Mouse (Mus musculus) right cerebral cortex, postnatal 14 days (tissue): Measurements from ENCODE around the gene 1190005I06Rik.
A peak's percentile ranks its signal among the peaks of the same experiment; 100 is the strongest.

ENCODE experiments used
- DNase-seq: peaks from one replicate; pipeline ENCODE4 v3.0.0; 2022

The 1190005I06Rik gene

DNA sequence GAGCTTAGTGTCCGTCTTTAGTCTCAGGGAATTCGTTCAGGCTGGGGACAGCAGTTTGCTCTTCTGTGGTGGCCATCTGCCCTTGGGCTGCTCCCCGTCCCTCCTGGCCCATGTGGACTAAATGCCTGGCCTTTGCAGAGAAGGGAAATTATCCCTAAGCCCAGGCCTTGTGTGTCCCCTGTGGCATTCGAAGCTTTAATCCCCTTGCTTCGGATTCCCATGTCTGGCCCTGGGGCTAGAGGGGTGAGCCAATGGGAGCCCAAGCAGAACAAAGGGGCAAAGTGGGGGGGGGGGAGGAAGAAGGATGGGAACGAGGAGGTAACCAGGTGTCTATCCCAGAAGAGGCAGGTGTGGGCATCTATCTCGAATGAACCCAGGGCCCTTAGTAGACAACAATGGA is at the start of gene 1190005I06Rik:
TSS of gene 1190005I06Rik (minus strand) at position 101 of the 400 bp plus-strand sequence.
- DNase-seq = no peak

DNA sequence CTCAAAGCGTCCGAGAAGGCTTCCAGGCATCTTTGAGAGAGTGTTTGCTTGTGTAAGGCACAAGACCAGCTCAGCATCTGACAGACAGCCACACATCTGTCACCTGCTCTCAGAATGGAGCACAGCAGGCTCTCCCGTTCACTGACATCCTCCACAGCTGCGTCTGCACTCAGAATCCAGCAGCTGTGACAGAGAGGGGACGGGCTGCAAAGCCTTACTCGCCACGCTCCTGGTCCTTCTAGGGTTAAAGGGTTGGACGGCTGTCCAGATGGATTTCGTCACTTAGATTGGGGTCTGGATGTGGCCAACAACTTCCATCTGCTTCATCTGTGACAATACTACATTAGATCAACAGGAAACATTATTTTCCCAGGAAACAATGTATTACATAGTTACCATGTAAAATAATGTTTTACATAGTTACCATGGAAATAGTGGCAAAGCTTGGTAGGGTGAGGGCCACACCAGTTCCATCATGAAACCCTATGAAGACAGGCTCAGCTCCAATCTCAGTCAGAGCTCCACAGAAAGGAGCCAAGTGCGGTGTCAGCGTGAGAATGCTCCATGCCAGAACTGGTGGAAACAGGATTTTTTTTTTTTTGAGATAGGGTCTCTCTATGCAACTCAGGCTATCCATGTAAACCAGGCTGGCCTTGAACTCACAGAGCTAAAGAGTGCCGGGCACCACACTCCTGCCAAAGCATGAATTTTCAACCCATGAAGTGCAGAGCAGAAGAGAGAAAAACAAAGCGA is 49.1 kb upstream of the 1190005I06Rik start:
- DNase-seq = no peak

DNA sequence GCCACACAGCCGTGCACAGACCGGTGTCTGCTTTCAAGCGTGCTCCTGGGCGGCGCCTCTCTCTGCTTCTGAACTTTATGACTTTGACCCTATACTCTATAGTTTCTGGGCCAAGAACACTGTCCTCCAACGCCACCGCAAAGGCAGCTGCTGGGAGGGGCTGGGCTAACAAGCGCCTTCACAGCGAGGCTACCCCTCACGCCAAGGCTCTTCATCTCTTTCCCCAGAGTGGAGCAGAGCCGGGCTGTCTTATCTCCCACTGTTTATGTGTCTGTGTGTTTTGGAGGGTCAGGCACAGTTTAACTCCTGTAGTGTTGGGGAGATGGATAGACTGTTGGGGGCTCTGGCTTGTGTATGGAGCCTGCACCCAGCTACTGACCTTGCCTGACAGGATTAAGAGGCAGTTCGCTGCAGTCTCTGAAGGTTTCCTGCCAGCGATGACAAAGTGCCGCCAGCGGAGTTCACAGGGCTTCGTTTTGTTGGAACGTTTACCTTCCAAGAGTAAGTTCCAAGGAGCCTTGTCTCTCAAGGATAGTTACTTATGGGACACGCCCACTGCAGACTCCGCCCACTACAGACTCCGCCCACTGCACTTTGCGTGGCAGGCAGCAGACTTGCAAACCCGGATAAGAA is 46.5 kb upstream of the 1190005I06Rik start:
- DNase-seq = no peak

DNA sequence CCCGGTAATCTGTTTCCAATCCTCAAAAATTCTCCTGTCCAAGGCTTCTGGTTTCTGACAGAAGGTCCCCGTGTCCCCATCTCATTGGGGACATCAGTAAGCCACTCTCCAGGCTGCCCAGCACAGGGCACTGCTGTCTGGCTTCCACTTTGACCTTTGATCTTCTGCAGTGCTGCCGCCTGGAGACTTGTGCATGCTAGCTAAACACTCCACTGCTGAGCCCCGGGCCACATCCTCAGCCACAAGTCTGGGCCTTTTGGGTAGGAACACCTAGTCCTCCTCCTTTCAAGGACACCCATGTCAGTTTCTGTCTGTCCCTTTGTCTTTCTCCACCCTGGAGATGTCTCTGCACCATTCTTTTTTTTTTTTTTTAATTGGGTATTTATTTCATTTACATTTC is 45.5 kb upstream of the 1190005I06Rik start:
- no peak for DNase-seq

DNA sequence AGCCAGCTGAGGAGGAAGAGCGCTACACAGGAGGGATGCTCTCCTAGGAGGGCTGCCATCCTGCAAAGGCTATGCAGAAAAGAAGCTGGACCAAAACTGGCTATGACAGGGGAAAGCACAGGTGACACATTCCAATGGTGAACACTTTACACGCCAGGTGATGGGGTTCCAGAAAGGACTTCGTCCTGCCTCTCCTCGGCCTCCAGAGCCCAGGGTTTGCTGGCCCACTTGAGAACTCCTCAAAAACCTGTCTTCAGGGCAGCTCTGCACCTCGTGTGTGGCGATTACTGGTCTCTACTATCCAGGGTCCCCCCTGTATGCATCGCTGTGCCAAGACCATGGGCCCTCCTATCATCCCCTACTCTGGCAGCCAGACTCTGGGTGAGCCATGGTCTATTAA is 41.1 kb upstream of the 1190005I06Rik start:
- DNase-seq = no peak

DNA sequence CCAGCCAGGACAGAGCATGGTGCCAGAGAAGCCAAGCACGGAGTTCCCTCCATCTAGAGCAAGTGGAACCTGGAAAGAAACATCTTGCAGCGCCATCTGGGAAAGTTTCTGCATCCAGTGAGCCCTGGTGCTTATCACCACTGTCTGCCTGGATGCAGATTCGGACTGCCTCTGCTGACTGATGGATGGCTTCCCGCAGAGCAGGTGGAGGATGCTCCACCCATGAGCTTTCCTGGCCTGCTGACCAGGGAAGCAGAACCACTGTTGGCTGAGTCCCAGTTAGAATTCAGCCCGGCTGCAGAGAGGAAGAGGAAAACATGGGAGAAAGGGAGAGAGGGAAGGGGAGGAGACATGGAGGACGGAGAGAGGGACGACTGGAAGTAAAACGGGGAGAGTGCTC is 40.4 kb upstream of the 1190005I06Rik start:
- DNase-seq = no peak

DNA sequence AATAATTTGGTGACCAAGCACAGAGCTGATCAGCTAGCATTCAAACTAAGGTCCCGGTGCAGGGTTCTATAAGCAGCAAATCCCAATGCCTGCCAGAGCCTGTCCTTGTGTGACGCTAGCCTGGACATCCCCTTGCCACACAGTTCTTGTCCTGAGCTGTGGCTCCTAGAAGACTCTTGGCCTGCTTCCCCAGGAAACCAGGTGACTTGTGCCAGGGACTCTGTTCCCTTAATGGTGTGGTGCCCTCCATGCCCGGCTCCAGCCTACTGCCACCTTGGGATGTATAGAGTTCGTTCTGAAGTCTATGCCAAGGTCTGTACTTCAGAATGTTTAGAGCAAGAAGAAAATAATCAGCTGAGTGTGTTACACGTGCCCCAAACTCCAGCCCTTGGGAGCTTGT is 39.1 kb upstream of the 1190005I06Rik start:
- DNase-seq = no peak

DNA sequence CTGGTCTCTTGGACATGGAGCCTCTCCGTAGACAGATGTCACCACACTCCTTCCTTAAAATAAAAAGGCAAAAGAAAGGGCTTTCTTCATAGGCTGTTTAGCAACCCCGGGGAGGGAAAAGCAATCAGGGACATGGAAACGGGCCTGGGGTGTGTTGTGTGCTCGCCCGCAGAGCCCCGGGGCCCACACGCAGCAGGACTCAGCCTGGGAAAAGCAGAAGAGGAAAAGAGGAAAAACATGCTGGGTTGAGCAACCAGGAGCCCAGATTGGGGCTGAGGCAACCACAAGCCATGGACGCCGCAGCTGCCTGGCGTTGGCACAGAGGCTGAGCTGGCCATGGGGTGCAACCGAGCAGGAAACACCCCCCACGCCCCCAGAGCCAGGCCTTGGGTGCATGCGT is 38.6 kb upstream of the 1190005I06Rik start:
- no peak for DNase-seq

DNA sequence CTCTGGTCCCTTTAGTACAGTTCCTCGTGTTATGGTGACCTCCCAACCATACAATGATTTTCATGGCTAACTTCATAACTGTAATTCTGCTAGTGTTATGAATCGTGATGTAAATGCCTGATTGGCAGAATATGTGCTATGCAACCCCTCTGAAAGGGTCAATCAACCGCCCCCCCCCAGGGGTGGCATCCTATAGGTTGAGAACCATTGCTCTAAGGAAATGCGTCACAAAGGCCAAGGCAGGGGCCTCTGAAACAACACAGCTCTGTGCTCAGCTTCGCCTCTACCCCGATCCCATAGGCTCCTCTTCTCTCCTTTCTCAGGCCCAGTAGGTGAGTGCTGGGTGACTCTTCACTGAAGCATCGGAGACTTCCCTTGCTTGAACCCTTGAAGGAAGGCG is 38.2 kb upstream of the 1190005I06Rik start:
- no peak for DNase-seq

DNA sequence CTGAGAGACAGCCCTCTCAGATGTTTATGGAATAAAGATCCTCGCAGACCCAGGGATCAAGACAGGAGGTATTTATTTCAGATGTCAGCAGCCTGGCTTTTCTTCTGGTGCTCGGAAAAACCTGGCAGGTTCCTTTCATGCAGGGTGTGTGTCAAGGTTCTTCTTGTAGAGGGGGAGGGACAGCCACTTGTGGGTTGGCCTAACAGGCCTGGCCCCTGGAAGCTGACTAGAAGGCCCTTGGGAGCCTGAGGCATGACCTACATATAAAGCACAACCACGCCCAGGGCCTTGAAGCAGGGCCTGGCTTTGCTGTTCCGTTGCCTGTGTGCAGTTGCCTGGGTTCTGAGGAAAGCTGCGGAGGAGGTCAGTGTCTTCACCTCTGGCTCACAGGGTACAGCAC is 37.7 kb upstream of the 1190005I06Rik start:
- DNase-seq = no peak

DNA sequence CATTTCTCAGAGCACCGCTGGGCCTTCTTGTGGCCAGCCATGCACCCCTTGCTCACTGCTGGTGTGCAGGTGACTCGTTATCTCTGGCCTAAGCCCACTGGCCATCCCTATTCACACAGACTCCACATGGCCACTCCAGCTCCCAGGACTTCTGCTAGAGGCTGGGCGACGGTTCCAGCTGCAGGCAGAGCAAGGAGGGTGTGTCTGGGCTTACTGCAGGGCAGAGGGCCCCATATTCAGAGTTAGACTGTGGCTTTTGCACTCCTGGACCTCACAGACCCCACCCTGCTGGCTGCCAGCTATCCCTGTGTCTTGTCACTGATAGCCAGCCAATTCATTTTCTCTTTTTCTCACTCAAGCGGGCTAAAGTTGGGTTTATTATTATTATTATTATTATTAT is 36.6 kb upstream of the 1190005I06Rik start:
- DNase-seq = no peak

DNA sequence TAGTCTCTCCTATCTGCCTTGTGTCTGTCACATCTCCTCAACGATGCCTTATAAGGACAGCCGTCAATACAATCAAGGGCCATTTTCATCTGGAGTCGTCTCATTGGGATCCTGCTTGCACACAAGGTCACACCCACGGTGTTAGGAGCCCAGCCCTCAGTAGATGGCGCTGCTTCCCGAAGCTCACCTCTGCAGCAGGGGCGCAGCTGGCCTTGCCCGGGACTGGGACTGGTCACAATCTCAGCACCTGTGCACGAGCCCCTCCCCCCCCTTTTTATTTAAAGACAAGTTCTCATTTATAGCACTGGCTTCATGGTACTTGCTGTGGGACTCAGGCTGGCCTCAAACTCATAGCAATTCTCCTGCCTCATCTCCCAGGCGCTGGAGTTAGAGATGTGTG is 36.2 kb upstream of the 1190005I06Rik start:
- peak; percentile 53 for DNase-seq

DNA sequence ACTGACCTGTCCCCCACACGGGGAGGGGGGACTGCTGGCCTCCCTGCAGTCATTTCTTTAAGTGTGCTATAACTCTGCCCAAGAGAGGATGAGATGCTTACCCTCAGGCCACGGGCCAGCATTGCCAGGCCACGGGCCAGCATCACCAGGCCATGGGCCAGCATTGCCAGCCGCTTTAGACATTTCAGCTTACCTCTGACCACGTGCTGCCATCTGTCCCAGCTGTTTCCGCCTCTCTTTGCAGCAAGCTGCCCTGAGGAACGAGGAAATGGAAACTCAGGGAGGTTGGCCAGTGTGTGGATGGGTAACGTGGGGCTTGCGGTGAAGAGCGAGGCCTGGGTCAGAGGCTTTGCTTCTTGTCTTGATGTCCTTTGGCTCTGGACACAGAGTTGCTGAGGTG is 33.7 kb upstream of the 1190005I06Rik start:
- no peak for DNase-seq

DNA sequence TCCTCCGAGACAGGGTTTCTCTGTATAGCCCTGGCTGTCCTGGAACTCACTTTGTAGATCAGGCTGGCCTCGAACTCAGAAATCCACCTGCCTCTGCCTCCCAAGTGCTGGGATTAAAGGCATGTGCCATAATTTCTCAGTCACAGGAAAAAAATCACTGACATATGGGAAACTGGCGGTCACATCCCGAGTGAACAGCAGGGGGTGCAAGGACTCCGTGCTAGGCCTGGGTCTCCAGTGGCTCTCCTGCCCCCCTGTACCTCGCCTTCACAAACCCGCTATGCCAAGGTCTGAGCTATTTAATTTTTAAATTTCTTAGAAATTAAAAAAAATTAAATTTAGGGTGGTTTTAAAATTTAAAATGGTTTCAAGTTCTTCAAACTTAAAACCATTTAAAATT is 33.0 kb upstream of the 1190005I06Rik start:
- DNase-seq = peak; percentile 65

DNA sequence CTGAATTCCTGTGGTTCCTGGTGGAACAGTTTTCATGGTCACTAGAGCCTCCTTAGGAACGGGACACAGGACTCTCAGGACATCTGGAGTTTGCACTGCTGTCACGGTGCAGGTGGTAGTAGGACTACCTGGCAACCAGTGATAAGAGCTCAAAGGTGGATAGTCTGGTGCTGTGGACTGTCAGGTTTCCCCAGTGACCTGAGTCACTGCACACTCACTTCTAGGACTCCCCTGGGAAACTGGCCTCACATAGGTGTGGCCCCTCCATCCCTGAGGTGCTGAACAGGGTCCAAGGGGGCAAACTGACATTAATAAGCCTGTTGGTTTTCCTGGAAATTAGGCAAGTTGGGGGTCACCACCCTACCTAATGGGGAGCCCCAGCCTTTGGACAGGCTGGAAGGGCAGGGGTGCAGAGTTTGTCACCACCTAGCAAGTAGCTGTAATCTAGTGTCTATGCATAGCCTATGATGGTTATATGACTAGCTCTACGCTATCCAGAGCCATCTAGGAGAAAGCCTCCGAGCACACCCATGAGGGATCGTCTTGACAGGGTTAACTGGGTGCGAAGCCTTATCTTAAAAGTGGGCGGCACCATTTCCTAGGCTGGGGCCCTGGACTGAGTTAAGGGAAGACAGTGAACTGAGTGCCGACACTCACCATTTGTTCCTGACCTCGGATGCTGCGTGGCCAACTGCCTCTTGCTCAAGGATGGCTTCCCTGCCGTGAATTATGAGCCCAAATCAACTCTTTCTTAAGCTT is 32.4 kb upstream of the 1190005I06Rik start:
- DNase-seq = no peak

DNA sequence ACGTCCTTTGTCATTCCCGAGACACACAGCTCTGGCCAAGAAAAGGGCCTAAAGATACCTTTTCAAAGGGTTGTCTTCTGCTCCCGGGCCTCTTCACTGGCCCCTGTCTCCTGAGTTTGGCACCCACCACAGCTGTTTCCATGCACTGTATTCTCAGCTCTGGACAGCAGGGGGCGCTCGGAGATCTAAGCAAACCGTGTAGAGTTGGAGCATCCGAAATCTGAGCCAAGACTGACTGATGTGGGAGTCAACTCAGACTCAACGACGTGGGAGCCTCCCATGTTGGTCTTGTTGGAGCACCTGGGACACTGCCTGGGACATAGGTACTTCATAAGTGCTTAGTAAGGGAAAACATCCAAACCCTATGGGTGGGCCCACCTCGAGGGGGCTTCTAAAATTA is 31.0 kb upstream of the 1190005I06Rik start:
- DNase-seq = peak; percentile 89

DNA sequence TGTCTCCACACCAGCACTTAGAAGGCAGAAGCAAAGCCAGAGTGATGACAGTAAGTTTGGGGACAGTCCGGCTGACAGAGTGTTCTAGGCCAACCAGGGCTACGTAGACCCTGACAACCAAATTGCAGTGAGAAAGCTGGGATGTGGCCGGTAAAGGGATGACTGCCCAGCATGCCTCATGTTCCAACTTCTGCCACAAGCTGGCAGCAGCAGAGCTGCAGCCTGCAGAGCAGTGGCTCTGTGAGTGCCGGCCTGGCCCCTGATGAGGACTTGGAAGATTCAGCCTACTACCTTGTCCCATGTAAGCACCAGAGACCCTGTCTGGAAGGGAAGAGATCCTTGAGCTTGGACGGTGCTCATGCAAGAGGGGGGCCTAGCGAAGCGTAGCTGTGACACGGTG is 28.3 kb upstream of the 1190005I06Rik start:
- DNase-seq = no peak

DNA sequence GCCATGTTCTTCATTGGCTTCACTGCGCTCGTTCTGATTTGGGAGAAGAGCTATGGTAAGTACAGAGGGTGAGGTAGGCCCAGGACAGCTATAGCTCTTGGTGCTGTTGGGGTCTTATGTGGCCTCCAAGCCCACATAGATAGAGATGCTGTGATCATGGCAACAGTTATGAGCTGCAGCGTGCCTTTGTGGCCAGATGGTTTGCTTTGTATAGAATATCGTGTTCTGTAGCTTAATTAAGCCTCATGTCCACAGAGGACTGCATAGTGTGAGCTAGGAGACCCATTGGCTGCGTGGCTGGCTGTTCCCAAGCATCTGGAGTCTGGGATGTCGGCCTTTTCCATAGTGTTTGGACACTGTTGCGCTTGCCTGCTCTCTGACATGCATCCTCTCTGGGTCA is 25.9 kb upstream of the 1190005I06Rik start:
- no peak for DNase-seq

DNA sequence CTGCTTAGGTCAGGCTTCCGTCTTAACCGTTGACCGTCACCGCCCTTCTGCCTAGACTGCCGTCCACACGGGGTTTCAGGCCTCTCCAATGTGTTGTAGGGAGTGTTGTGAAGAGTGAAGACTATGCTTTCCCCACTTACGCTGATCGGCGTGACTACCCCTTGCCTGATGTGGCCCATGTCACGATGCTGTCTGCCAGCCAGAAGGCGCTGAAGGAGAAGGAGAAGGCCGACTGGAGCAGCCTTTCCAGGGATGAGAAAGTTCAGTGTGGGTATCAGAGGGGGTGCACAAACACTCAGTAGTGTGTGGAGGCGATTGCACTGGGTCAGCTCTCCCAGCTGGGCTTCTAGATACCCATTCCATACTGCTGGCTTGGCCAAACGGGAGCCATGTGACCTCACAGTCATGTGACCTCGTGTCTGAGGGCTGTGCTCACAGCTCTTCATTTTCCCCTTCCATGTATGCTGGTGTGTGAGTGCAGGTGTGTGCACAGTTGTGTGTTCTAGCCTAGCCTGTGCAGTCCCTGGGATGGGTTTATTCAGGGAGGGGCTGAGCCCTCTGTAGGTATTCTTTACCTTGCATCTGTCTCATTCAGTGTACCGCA is 25.3 kb upstream of the 1190005I06Rik start:
- no peak for DNase-seq

DNA sequence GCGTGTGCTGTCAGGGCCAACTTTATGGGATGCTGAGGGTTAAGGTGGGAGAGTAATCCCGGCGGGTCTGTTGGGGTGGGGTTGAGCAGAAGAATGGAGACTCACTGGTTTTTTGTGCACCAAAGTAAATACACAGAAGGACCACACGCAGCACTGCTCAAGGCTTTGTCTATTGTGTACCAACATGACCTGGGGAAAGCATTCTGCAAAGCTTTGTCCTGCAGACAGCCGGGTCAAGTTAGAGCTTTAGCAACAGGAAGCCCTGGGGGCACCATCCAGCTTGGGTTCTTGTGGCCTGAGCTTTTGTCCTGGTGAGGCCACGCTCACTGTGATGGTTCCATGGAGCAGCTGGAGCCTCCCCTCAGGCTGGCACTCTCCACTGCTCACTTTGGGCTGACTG is 24.3 kb upstream of the 1190005I06Rik start:
- no peak for DNase-seq

DNA sequence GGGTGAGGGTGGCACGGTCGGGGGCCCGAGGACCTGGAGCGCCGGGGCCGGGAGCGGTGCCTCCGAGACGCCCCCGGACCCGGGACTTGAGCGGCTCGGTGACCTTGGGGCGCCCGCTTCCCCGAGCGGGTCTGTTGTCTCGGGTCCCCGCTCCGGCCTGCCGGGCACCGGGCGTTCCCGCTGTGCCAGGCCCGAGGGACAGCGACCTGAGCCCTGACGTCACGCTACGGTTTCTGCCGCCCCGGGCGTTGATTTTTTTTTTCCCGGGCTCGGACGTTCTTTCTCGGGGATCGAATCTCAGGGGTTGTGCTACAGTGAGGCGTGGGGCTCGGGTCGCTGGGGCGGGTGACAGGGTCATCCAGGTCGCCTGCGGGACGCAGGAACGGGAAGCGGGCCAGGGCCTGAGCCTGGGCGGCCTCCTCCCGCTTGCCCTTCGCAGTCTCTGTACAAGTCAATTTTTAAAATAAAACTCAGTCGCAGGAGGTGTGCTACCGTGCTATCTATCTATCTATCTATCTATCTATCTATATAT is 21.0 kb upstream of the 1190005I06Rik start, which contains the start of gene Emc8:
TSS of gene Emc8 (minus strand) at position 200 of the 532 bp plus-strand sequence.
- DNase-seq = peak; percentile 52

DNA sequence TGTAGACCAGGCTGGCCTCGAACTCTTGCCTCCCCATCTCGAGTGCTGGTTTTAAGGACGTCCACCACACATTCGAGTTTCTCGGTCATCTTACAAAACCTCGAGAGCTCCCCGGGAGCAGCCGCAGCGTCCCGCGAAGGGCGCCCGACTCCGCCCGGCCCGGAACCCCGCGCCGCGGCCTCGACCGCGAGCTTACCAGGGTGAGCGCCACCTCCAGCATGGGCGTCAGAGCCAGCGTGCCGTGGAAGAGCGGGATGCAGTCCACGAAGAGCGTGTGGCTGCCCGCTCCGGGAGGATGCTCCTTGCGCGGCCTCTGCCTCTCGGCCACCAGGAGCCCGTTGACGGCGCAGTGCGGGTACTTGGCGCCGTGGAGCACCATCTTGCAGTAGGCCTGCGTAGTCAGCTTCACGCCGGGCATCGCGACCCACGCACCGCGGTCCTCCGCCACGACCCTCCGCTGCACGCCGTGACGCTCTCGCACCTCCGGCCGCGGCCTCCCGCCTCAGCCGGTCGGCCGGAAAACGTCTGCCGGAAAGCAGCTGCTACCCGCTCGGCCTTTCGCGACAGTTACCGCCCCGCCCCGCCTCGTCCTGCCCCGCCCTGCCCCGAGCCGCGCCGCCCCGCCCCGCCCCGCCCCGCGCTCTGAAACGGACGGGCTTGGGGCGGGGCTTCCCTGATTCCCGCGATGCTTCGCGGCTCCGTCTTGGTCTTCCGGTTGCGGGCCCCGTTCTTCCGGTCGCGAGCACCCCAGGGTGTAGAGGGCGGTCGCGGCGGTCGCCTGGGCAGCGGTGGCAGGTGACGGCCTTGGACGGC is 20.3 kb upstream of the 1190005I06Rik start, which contains the start of the genes Gm27021 and Cox4i1:
TSS of gene Gm27021 (minus strand) at position 519 of the 813 bp plus-strand sequence.
TSS of gene Cox4i1 (plus strand) at position 662 of the 813 bp plus-strand sequence.
- peak; percentile 95 for DNase-seq
